Mouse (Mus musculus): Measurements from ENCODE around the gene Zeb2.

DNA sequence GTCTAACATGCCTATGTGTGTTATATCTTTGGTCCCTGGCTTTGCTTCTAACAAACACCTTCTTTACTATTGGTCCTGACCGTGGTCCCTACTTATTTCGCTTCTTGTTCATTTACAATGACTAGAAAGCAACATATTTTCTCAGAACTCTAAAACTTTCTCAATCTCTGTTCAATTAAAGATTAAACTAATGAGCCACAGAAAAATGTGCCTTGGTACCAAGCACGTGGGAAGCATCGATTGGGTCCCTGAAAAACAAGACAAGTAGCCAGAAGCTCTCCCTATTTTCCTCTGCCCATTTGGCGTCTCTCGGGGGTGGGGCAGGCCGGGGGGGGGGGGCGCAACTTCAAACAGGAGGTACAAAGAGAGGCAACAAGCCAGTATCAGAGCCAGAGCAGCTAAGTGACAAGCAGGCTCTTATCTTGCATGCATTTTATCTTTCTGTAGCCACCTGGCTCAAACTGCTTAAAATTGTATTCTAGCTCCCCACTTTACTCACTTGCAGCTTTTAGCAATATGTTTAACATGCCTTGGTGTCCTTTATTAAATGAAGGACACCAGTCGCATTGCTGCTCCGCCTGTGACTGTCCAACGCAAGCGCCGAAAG, 76.4 kb downstream of the Zeb2 start:
- TF ChIP-seq CTCF (conservative IDR thresholded peaks at IDR 0.05; ENCODE audit: low read length) (no peak), POU5F1 (IDR thresholded peaks at IDR 0.05; ENCODE audit: borderline replicate concordance, low read length) (no peak), NANOG (IDR thresholded peaks at IDR 0.05; ENCODE audit: borderline replicate concordance, low read length) (no peak)

Data from E14TG2a.4 (cell line).